Mouse (Mus musculus): ENCODE measurements around the gene Gm28510.
"Not testable (repeated sequence)": the region's sequence is repeated elsewhere in the genome, so short reads cannot be mapped to it uniquely, and the experiment has no call there.

The Gm28510 gene

GRCm38 (mm10) chrY:10412437-10412836, at the start of gene Gm28510:
Gene Gm28510, plus strand, starts transcription at chrY:10412737.
- not testable (repeated sequence) for DNase-seq (ENCODE audit: low read depth, low spot score)

Measured in brain, adult 2 months (tissue).